Mouse (Mus musculus): Measurements from ENCODE around the gene Cic.
"Not testable (repeated sequence)": the region's sequence is repeated elsewhere in the genome, so short reads cannot be mapped to it uniquely, and the experiment has no call there.

Cic gene

GRCm38 (mm10) chr7:25303685-25304006 is 36.1 kb downstream of the Cic start:
- DNase-seq (ENCODE audit: low read depth, low spot score), result peak; percentile 83

GRCm38 (mm10) chr7:25305481-25305880 is 38.0 kb downstream of the Cic start:
- DNase-seq (ENCODE audit: low read depth, low spot score), result no peak

GRCm38 (mm10) chr7:25305956-25306613 is 38.6 kb downstream of the Cic start, which contains the start of gene Tmem145:
Gene Tmem145, plus strand, starts transcription at chr7:25306106.
- peak; percentile 75 for DNase-seq (ENCODE audit: low read depth, low spot score)

- DNase-seq (ENCODE audit: low read depth, low spot score), result no peak
Measured at GRCm38 (mm10) chr7:25306614-25306996, 39.1 kb downstream of the Cic start.

- no peak for DNase-seq (ENCODE audit: low read depth, low spot score)
Measured at GRCm38 (mm10) chr7:25308702-25309318, 41.3 kb downstream of the Cic start.

GRCm38 (mm10) chr7:25309425-25309824 is 41.9 kb downstream of the Cic start:
- DNase-seq (ENCODE audit: low read depth, low spot score), result no peak

GRCm38 (mm10) chr7:25311193-25311592 is 43.7 kb downstream of the Cic start:
- no peak for DNase-seq (ENCODE audit: low read depth, low spot score)

- no peak for DNase-seq (ENCODE audit: low read depth, low spot score)
Measured at GRCm38 (mm10) chr7:25313325-25313724, 45.8 kb downstream of the Cic start.

- peak; percentile 61 for DNase-seq (ENCODE audit: low read depth, low spot score)
Measured at GRCm38 (mm10) chr7:25314606-25315305, 47.3 kb downstream of the Cic start.

GRCm38 (mm10) chr7:25315306-25316041 is 48.0 kb downstream of the Cic start:
- peak; percentile 39 for DNase-seq (ENCODE audit: low read depth, low spot score)

- DNase-seq (ENCODE audit: low read depth, low spot score), result peak; percentile 100
Measured at GRCm38 (mm10) chr7:25316532-25317445, 49.3 kb downstream of the Cic start, which contains the start of gene Megf8. Gene Megf8, plus strand, starts transcription at chr7:25317164.

- DNase-seq (ENCODE audit: low read depth, low spot score), result no peak
Measured at GRCm38 (mm10) chr7:25317446-25317999, 50.0 kb downstream of the Cic start.

GRCm38 (mm10) chr7:25322058-25322484 is 54.6 kb downstream of the Cic start:
- peak; percentile 89 for DNase-seq (ENCODE audit: low read depth, low spot score)

- no peak for DNase-seq (ENCODE audit: low read depth, low spot score)
Measured at GRCm38 (mm10) chr7:25323219-25323618, 55.7 kb downstream of the Cic start.

GRCm38 (mm10) chr7:25325431-25325830 is 57.9 kb downstream of the Cic start:
- DNase-seq (ENCODE audit: low read depth, low spot score), result not testable (repeated sequence)

GRCm38 (mm10) chr7:25326233-25326632 is 58.7 kb downstream of the Cic start:
- DNase-seq (ENCODE audit: low read depth, low spot score), result no peak

GRCm38 (mm10) chr7:25333596-25334307 is 66.2 kb downstream of the Cic start:
- peak; percentile 86 for DNase-seq (ENCODE audit: low read depth, low spot score)

GRCm38 (mm10) chr7:25334472-25334871 is 67.0 kb downstream of the Cic start:
- DNase-seq (ENCODE audit: low read depth, low spot score), result no peak

GRCm38 (mm10) chr7:25339329-25339728 is 71.8 kb downstream of the Cic start:
- DNase-seq (ENCODE audit: low read depth, low spot score), result no peak

All from ES-CJ7 (cell line).